Mouse (Mus musculus) forebrain, embryonic 13.5 days (tissue): Measurements from ENCODE around the gene Cnn3. TPM values are rescaled to one million over a fixed set of nuclear protein-coding genes. Genes with fewer than 3 reads are reported as not detected.

ENCODE experiments used
- ATAC-seq: fragments of 200-750 bp; cut with Nextera tagmentation; 2 replicates; pipeline ENCODE4 v1.8.0; 2017
- H3K27ac ChIP-seq: fragments of 300-500 bp; sonication (generic); 2 replicates; pipeline ENCODE4 v1.5.1; 2015; ENCODE audit warnings: inconsistent platforms, mild to moderate bottlenecking, moderate library complexity
- H3K27me3 ChIP-seq: fragments of 300-500 bp; sonication (generic); 2 replicates; pipeline ENCODE4 v1.6.1; 2015; ENCODE audit warnings: mild to moderate bottlenecking, inconsistent platforms
- H3K36me3 ChIP-seq: fragments of 300-500 bp; sonication (generic); 2 replicates; pipeline ENCODE4 v1.6.1; 2015; ENCODE audit warnings: mild to moderate bottlenecking, inconsistent platforms; ENCODE audit not compliant: poor library complexity, severe bottlenecking
- H3K4me1 ChIP-seq: fragments of 300-500 bp; sonication (generic); 2 replicates; pipeline ENCODE4 v1.6.1; 2015; ENCODE audit warnings: inconsistent platforms
- H3K4me2 ChIP-seq: fragments of 300-500 bp; sonication (generic); 2 replicates; pipeline ENCODE4 v1.6.1; 2015; ENCODE audit warnings: inconsistent platforms, mild to moderate bottlenecking, moderate library complexity
- H3K4me3 ChIP-seq: fragments of 300-500 bp; sonication (generic); 2 replicates; pipeline ENCODE4 v1.5.1; 2015; ENCODE audit warnings: mild to moderate bottlenecking, inconsistent platforms
- H3K9ac ChIP-seq: fragments of 300-500 bp; sonication (generic); 2 replicates; pipeline ENCODE4 v1.6.1; 2015; ENCODE audit warnings: mild to moderate bottlenecking, inconsistent platforms
- H3K9me3 ChIP-seq: fragments of 300-500 bp; sonication (generic); replicated peaks from 2 replicates; pipeline ENCODE4 v1.6.1; 2016; ENCODE audit warnings: inconsistent platforms
- WGBS: fragments of 180-500 bp; shearing (Covaris S2); methylation state at CpG from one replicate; pipeline ENCODE4 v1.1.7; 2015; 5-methylcytosine and 5-hydroxymethylcytosine counted together
- polyA plus RNA-seq: library from polyadenylated mRNA; unstranded; fragments of >200 nt; fragmentation: Nextera tagmentation; extraction: Ambion mirVana; gene quantifications from 2 replicates; pipeline ENCODE4 v1.2.1, GENCODE M21; 2015

Cnn3 gene
- polyA plus RNA-seq, 1 experiment from 2014 or later, result 770 TPM

DNA sequence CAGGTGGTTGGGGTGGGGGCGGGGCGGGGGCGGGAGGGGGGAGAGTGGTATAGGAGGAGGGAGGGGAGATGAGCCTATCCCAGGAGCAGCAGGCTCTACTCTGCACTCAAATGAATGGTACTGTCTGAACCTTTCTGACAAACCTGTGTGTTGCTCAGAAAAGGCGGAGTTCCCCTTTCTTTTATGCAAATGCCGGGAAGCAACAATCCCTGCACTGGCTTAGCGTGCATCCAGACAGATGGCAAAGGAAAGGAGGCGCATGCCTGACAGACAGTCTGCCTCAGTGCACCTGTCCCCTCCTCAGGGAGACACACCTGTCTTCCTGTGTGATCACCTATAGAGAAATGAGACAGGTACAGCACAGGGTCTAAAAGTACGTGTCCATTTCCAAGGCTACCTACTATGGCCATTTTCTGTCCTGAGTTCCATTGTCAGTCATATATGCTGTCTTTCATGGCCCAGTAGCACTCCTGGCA is 54.7 kb downstream of the Cnn3 start:
- Histone ChIP-seq H3K4me1 (peaks cover 33% of the 10 kb centered on the region), H3K27me3 (peaks cover 5% of the 10 kb centered on the region; the same call in 1 of the 2 replicates), H3K27ac (peak overlapping the region; percentile 14; the same call in 1 of the 2 replicates), H3K9me3 (no peaks in the 10 kb centered on the region), H3K4me2 (no peak overlapping the region), H3K9ac (no peak overlapping the region), H3K4me3 (no peak overlapping the region), H3K36me3 (no peaks in the 10 kb centered on the region)
- WGBS, result 45% methylated on average over 8 of the region's 8 CpGs
- peak; percentile 78 for ATAC-seq

DNA sequence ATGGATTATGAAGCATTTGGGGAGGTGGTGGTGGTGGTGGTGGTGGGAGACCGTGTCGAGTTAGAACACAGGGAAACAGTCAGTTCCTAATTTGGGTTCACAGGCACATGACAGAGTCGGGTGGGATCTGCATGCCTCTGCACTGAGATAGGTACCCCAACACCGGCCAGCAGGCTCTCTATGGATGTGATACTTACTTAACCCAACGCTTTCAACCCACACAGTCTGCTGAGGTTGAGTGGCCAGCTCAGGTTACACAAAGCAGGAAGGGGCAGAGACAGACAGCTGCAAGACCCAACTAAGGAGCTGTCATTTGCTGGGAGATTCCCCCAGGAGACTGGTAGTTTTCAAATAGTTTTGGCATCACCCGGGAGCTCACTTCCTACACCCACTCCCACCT is 55.3 kb downstream of the Cnn3 start:
- no peak overlapping the region for H3K9ac ChIP-seq
- peaks cover 33% of the 10 kb centered on the region for H3K4me1 ChIP-seq
- ATAC-seq, result no peak
- peaks cover 5% of the 10 kb centered on the region; the same call in 1 of the 2 replicates for H3K27me3 ChIP-seq
- H3K4me2 ChIP-seq, result no peak overlapping the region
- WGBS, result 63% methylated on average over 6 of the region's 6 CpGs
- no peak overlapping the region for H3K4me3 ChIP-seq
- H3K27ac ChIP-seq, result 0 out of 2 replicates have a peak overlapping the region, but pooled peaks have one; percentile 14
- H3K36me3 ChIP-seq, result no peaks in the 10 kb centered on the region
- H3K9me3 ChIP-seq, result no peaks in the 10 kb centered on the region

DNA sequence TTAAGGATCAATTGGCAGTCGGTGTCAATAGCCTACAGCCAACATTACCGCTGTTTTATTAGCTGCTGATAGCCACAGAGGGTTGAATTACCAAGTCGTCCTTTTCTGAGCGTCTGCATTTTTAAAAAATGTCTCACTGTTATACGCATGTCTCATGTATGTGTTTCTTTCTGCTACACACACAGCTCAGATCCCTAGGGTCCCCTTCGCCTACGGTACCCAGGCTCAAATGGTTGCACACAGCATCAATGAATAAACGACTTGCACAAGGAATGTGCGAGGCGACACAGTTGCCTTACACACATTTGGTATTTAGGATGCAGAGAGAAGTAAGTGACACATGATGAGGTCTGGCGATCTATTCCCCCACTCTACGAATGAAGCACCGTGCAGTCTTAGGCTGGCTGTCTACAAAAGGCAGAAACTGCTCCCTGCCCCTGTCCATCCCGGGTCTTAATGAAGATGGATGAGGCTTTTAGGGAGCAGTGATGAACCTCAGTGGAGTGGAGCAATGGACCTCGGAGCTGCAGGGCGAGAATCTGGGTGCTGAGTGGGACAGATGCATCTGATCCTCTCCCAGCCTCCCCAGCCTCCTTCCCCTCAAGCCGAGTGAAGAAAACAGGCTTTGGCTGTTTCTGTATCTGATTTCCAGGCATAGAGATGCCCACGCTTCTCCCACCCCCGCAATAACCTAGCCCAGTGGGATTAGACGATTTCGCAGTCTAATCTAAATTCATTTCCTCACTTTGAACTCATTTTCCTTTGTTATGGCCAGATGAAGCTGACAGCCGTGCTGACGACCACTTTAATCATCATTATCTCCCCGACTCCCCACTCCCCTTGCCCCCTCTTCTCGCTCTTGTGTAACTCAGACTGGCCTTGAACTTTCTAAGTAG is 57.2 kb downstream of the Cnn3 start:
- H3K4me2 ChIP-seq, result no peak overlapping the region
- peaks cover 3% of the 10 kb centered on the region; the same call in 1 of the 2 replicates for H3K27me3 ChIP-seq
- no peaks in the 10 kb centered on the region for H3K9me3 ChIP-seq
- 60% methylated on average over 25 of the region's 25 CpGs for WGBS
- 0 out of 2 replicates have a peak overlapping the region, but pooled peaks have one; percentile 5 for H3K27ac ChIP-seq
- no peak overlapping the region for H3K4me3 ChIP-seq
- H3K36me3 ChIP-seq, result no peaks in the 10 kb centered on the region
- peaks cover 33% of the 10 kb centered on the region for H3K4me1 ChIP-seq
- ATAC-seq, result no peak
- H3K9ac ChIP-seq, result no peak overlapping the region

GRCm38 (mm10) chr3:121485201-121485600 is 58.9 kb downstream of the Cnn3 start:
- Histone ChIP-seq H3K27ac (peak overlapping the region; percentile 40), H3K4me2 (no peak overlapping the region), H3K9me3 (no peaks in the 10 kb centered on the region), H3K27me3 (no peaks in the 10 kb centered on the region), H3K36me3 (no peaks in the 10 kb centered on the region), H3K4me1 (peaks cover 41% of the 10 kb centered on the region), H3K4me3 (no peak overlapping the region), H3K9ac (no peak overlapping the region)
- 28% methylated on average over 2 of the region's 2 CpGs for WGBS
- ATAC-seq, result no peak

- Histone ChIP-seq H3K27ac (peak overlapping the region; percentile 7; the same call in 1 of the 2 replicates), H3K27me3 (no peaks in the 10 kb centered on the region), H3K9me3 (no peaks in the 10 kb centered on the region), H3K4me1 (peaks cover 24% of the 10 kb centered on the region), H3K4me2 (no peak overlapping the region; the same call in 1 of the 2 replicates), H3K4me3 (no peak overlapping the region), H3K9ac (no peak overlapping the region), H3K36me3 (no peaks in the 10 kb centered on the region)
- ATAC-seq, result peak; percentile 68
- WGBS, result 40% methylated on average over 12 of the region's 12 CpGs
Measured at GRCm38 (mm10) chr3:121489462-121490118, 63.3 kb downstream of the Cnn3 start.

GRCm38 (mm10) chr3:121490941-121491340 is 64.6 kb downstream of the Cnn3 start:
- 26% methylated on average over 5 of the region's 5 CpGs for WGBS
- H3K27ac ChIP-seq, result no peak overlapping the region
- no peak for ATAC-seq

GRCm38 (mm10) chr3:121492026-121492425 is 65.7 kb downstream of the Cnn3 start:
- peaks cover 5% of the 10 kb centered on the region; the same call in 1 of the 2 replicates for H3K9me3 ChIP-seq
- H3K27me3 ChIP-seq, result no peaks in the 10 kb centered on the region
- 64% methylated on average over 5 of the region's 5 CpGs for WGBS
- H3K36me3 ChIP-seq, result no peaks in the 10 kb centered on the region
- H3K4me1 ChIP-seq, result peaks cover 24% of the 10 kb centered on the region
- no peak overlapping the region for H3K4me2 ChIP-seq
- H3K9ac ChIP-seq, result no peak overlapping the region
- no peak for ATAC-seq
- no peak overlapping the region for H3K4me3 ChIP-seq
- H3K27ac ChIP-seq, result no peak overlapping the region

More at GRCm38 (mm10) chr3:121490941-121491340, 64.6 kb downstream of the Cnn3 start:
- H3K9ac ChIP-seq, result no peak overlapping the region
- H3K36me3 ChIP-seq, result no peaks in the 10 kb centered on the region
- H3K27me3 ChIP-seq, result no peaks in the 10 kb centered on the region
- H3K4me3 ChIP-seq, result no peak overlapping the region
- H3K4me1 ChIP-seq, result peaks cover 24% of the 10 kb centered on the region
- no peak overlapping the region for H3K4me2 ChIP-seq
- peaks cover 5% of the 10 kb centered on the region; the same call in 1 of the 2 replicates for H3K9me3 ChIP-seq

DNA sequence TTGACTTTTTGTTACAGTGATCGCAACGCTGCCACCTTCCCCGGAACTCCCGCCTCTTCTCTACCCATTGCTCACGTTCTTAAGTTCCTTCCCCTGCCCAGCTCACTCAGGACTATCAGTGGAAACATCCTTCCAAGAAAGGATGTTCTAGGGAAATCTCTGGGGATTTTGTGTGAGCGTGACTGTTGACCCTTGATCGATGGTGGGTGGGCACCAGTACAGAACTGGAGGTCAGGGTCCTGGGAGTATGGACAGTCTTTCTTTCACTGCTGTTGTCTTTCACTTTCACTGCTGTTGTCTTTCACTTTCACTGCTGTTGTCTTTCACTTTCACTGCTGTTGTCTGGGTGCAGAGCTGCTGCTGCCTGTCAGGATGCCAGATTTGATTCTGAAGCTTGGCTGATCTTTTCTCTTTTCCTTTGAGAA is 67.7 kb downstream of the Cnn3 start:
- Histone ChIP-seq H3K4me3 (no peak overlapping the region), H3K9me3 (peaks cover 5% of the 10 kb centered on the region; the same call in 1 of the 2 replicates), H3K4me2 (no peak overlapping the region), H3K27me3 (no peaks in the 10 kb centered on the region), H3K36me3 (no peaks in the 10 kb centered on the region), H3K9ac (no peak overlapping the region), H3K27ac (no peak overlapping the region), H3K4me1 (peaks cover 21% of the 10 kb centered on the region)
- no peak for ATAC-seq
- 88% methylated on average over 7 of the region's 7 CpGs for WGBS

DNA sequence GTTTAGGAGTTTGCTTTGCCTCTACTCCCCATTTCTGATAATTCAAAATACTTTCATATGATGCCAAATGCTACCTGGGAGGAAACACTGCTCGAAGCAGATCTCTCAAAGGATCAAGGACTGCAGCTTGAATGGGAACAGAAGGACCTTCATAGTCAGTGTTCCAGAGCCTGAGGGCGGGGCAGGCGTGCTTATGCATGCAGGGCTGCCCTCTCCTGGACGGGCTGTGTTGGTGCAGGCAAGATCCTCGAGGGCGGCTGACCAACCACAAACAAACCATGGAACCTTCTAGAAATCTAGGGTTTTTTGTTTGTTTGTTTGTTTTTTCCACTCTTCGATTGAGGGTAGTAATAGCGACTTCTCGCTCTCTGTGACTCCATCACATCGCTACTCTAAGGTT is 73.9 kb downstream of the Cnn3 start:
- Histone ChIP-seq H3K4me3 (no peak overlapping the region), H3K9ac (no peak overlapping the region), H3K4me2 (no peak overlapping the region), H3K4me1 (no peaks in the 10 kb centered on the region; the same call in 1 of the 2 replicates), H3K9me3 (peaks cover 2% of the 10 kb centered on the region; the same call in 1 of the 2 replicates), H3K27ac (no peak overlapping the region), H3K36me3 (no peaks in the 10 kb centered on the region), H3K27me3 (no peaks in the 10 kb centered on the region)
- ATAC-seq, result 0 out of 2 replicates have a peak, but pooled peaks have one; percentile 48
- 52% methylated on average over 10 of the region's 10 CpGs for WGBS

GRCm38 (mm10) chr3:121500734-121501133 is 74.4 kb downstream of the Cnn3 start:
- Histone ChIP-seq H3K4me2 (no peak overlapping the region), H3K27me3 (no peaks in the 10 kb centered on the region), H3K36me3 (no peaks in the 10 kb centered on the region), H3K9me3 (no peaks in the 10 kb centered on the region), H3K4me1 (no peaks in the 10 kb centered on the region; the same call in 1 of the 2 replicates), H3K4me3 (no peak overlapping the region), H3K9ac (no peak overlapping the region), H3K27ac (no peak overlapping the region)
- no peak for ATAC-seq
- 99% methylated on average over 5 of the region's 5 CpGs for WGBS

GRCm38 (mm10) chr3:121504927-121505487 is 78.7 kb downstream of the Cnn3 start:
- Histone ChIP-seq H3K9me3 (no peaks in the 10 kb centered on the region), H3K27me3 (no peaks in the 10 kb centered on the region), H3K4me3 (no peak overlapping the region), H3K4me1 (no peaks in the 10 kb centered on the region; the same call in 1 of the 2 replicates), H3K36me3 (no peaks in the 10 kb centered on the region), H3K9ac (no peak overlapping the region), H3K4me2 (no peak overlapping the region), H3K27ac (no peak overlapping the region)
- WGBS, result 63% methylated on average over 8 of the region's 8 CpGs
- ATAC-seq, result peak; percentile 59
